ENCODE assay signal across 8 mouse cellular contexts in genomic region chr5:51868223-51868713, GRCm38 (mm10).
DNase-seq lines count a peak whose midpoint lies in the region; ATAC-seq and TF ChIP-seq lines count a peak whose summit lies in the region.

No protein-coding gene starts in this region.

- no peaks in the 10 kb centered on the region for H3K9me3 ChIP-seq in heart, embryonic 14.5 days (ENCODE audit: control insufficient read depth, low read length)

- WGBS in heart, embryonic 14.5 days, result 63% methylated on average over 18 of the region's 18 CpGs
- WGBS in lung, adult 2 months, result 46% methylated on average over 18 of the region's 18 CpGs

- intact Hi-C loops in left cerebral cortex, postnatal 25 days (cut with DNase I), result no loop called here

- TF ChIP-seq POLR2A in lung, adult 2 months (IDR thresholded peaks at IDR 0.05; ENCODE audit: borderline replicate concordance, extremely low read depth, low read depth, low read length), result no peak

- no peak for TF ChIP-seq CTCF in lung, adult 2 months (IDR thresholded peaks at IDR 0.05; ENCODE audit: insufficient read depth, low read length)

- 0 out of 2 replicates have a peak overlapping the region, but pooled peaks have one; percentile 8 for H3K9ac ChIP-seq in heart, embryonic 14.5 days (ENCODE audit: low read length)

- DNase-seq in heart, adult 9 months (ENCODE audit: low spot score in 2 of 2), result no peak
- peak; percentile 5 for DNase-seq in 3134 (ENCODE audit: extremely low read depth, insufficient read length, low spot score)
- peak; percentile 26 for DNase-seq in lung, adult 2 months
- no peak for DNase-seq in left cerebral cortex, postnatal 25 days (ENCODE audit: low spot score in 2 of 2)
- no peak for DNase-seq in embryo, embryonic 10.5 days (ENCODE audit: low spot score)

- no peaks in the 10 kb centered on the region for H3K27me3 ChIP-seq in heart, embryonic 14.5 days (ENCODE audit: control insufficient read depth, insufficient read depth, low read length)

- ATAC-seq in heart, embryonic 14.5 days (ENCODE audit: insufficient number of reproducible peaks, insufficient read depth, low FRiP score, low read depth), result no peak
- no peak for ATAC-seq in inflammation-experienced regulatory T-cells, adult 6 months

- H3K4me3 ChIP-seq in heart, embryonic 14.5 days (ENCODE audit: control insufficient read depth in 1 of 2, insufficient read depth in 1 of 2, low read depth in 1 of 2, low read length in 2 of 2), result no peak overlapping the region
- peak overlapping the region; percentile 41; the same call in 1 of the 2 replicates for H3K4me3 ChIP-seq in brown adipose tissue, adult 24 weeks (ENCODE audit: insufficient read depth, low read depth, low read length)
- no peak overlapping the region for H3K4me3 ChIP-seq in lung, adult 2 months (replicated peaks; ENCODE audit: extremely low read depth, low read depth, low read length)

- peak overlapping the region; percentile 16; the same call in 1 of the 2 replicates for H3K4me2 ChIP-seq in heart, embryonic 14.5 days (ENCODE audit: low read length)

- no peaks in the 10 kb centered on the region for H3K36me3 ChIP-seq in heart, embryonic 14.5 days (ENCODE audit: control insufficient read depth, insufficient read depth, low read length)

- peaks cover 6 to 14% of the 10 kb centered on the region in 2 experiments for H3K4me1 ChIP-seq in heart, embryonic 14.5 days (ENCODE audit: control insufficient read depth in 2 of 2, insufficient read depth in 2 of 2, low read length in 2 of 2)
- H3K4me1 ChIP-seq in brown adipose tissue, adult 24 weeks (ENCODE audit: control insufficient read depth, insufficient read depth, insufficient read length, low read length), result peaks cover 4% of the 10 kb centered on the region; the same call in 1 of the 2 replicates
- no peaks in the 10 kb centered on the region for H3K4me1 ChIP-seq in lung, adult 2 months (ENCODE audit: control insufficient read depth, insufficient read depth, low read length)

- no peak overlapping the region for H3K27ac ChIP-seq in heart, embryonic 14.5 days (replicated peaks in 1 of 2; ENCODE audit: control insufficient read depth in 1 of 2, insufficient read depth in 1 of 2, low read depth in 2 of 2, low read length in 2 of 2)
- peak overlapping the region; percentile 95 for H3K27ac ChIP-seq in brown adipose tissue, adult 24 weeks (replicated peaks; ENCODE audit: low read depth, low read length)

Comparison
In these comparisons a context has a peak if more than half of its experiments do, and no peak if none do; other contexts are left out.
1. DNase-seq: peak in 3134 (single experiment) and lung, adult 2 months (single experiment); none in heart, adult 9 months (0 of 2), left cerebral cortex, postnatal 25 days (0 of 2) and embryo, embryonic 10.5 days (single experiment).